Mouse (Mus musculus) hindbrain, embryonic 11.5 days (tissue): ENCODE results near the gene Hist1h3c. TPM values are rescaled to one million over a fixed set of nuclear protein-coding genes. Genes with fewer than 3 reads are reported as not detected.

Experiments used
- ATAC-seq: fragments of 200-750 bp; cut with Nextera tagmentation; 2 replicates; pipeline ENCODE4 v1.8.0; 2017; ENCODE audit warnings: mild to moderate bottlenecking, moderate TSS enrichment, moderate library complexity; ENCODE audit not compliant: low FRiP score
- DNase-seq: peaks from one replicate; pipeline ENCODE4 v3.0.0-alpha.2; 2015; ENCODE audit warnings: low spot score
- H3K27ac ChIP-seq: fragments of 300-500 bp; sonication (generic); 2 replicates; pipeline ENCODE4 v1.5.1; 2014; ENCODE audit warnings: mild to moderate bottlenecking, low read depth, low read length
- H3K27me3 ChIP-seq: fragments of 300-500 bp; sonication (generic); 2 replicates; pipeline ENCODE4 v1.6.1; 2014; ENCODE audit warnings: mild to moderate bottlenecking, low read length, moderate library complexity, mixed read lengths; ENCODE audit not compliant: control insufficient read depth, insufficient read depth
- H3K36me3 ChIP-seq: fragments of 300-500 bp; sonication (generic); 2 replicates; pipeline ENCODE4 v1.6.1; 2014; ENCODE audit warnings: mild to moderate bottlenecking, low read length, moderate library complexity, mixed read lengths; ENCODE audit not compliant: control insufficient read depth, insufficient read depth
- H3K4me1 ChIP-seq: fragments of 300-500 bp; sonication (generic); replicated peaks from 2 replicates; pipeline ENCODE4 v1.6.1; 2014; ENCODE audit warnings: low read length, mixed read lengths; ENCODE audit not compliant: control insufficient read depth, insufficient read depth
- H3K4me2 ChIP-seq: fragments of 300-500 bp; sonication (generic); replicated peaks from 2 replicates; pipeline ENCODE4 v1.6.1; 2014; ENCODE audit warnings: mild to moderate bottlenecking, low read depth, low read length
- H3K4me3 ChIP-seq: fragments of 300-500 bp; sonication (generic); 2 replicates; pipeline ENCODE4 v1.5.1; 2014; ENCODE audit warnings: low read depth, low read length
- H3K9ac ChIP-seq: fragments of 300-500 bp; sonication (generic); 2 replicates; pipeline ENCODE4 v1.6.1; 2014; ENCODE audit warnings: low read depth, low read length
- H3K9me3 ChIP-seq: fragments of 300-500 bp; sonication (generic); 2 replicates; pipeline ENCODE4 v1.6.1; 2016; ENCODE audit warnings: low read length; ENCODE audit not compliant: control insufficient read depth
- WGBS: fragments of 180-500 bp; shearing (Covaris S2); extraction: QIAGEN DNeasy Blood & Tissue Kit; methylation state at CpG from one replicate; pipeline ENCODE4 v1.1.7; 2014; 5-methylcytosine and 5-hydroxymethylcytosine counted together
- polyA plus RNA-seq: library from polyadenylated mRNA; unstranded; fragments of >200 nt; fragmentation: Nextera tagmentation; extraction: Ambion mirVana; gene quantifications from 2 replicates; pipeline ENCODE4 v1.2.1, GENCODE M21; 2014

Gene Hist1h3c
- polyA plus RNA-seq, 1 experiment from 2014 or later: 10.7 TPM

DNA sequence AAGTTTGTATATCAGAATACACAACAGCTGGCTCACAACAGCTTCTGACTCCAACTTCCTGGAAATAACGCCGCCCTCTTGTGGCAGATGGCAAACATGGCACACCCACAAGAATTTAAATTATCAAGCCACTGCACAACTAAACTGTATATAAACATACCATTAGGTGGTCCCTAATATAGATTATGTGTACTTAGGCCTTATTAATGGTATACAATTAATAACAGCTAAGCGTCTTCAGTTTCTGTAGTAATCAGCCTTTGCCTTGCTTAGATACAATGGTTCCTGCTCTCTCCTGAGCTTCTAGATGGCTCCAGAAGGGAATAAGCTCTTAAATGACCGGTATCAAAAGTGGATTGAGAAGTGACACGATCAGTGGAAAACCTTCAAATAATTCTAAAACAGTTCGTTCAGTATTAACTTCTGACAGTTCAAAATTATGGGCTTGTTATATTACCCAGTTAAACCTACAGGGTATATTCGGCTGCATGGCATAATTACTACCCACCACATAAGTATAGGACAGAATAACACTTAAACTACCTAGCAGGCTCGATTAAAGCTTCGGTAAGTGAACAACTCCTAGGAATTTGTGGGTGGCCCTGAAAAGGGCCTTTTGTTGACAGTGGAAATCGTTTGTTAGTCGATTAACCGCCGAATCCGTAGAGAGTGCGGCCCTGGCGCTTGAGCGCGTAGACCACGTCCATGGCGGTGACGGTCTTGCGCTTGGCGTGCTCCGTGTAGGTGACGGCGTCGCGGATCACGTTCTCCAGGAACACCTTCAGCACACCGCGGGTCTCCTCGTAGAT lies 47.7 kb downstream of the Hist1h3c start:
- H3K9ac ChIP-seq: peak overlapping the region; percentile 56
- WGBS: 1% methylated on average over 21 of the region's 32 CpGs
- H3K4me3 ChIP-seq: peak overlapping the region; percentile 42
- H3K27me3 ChIP-seq: no peaks in the 10 kb centered on the region
- no peaks in the 10 kb centered on the region for H3K4me1 ChIP-seq
- H3K36me3 ChIP-seq: no peaks in the 10 kb centered on the region
- H3K27ac ChIP-seq: peak overlapping the region; percentile 71
- ATAC-seq: peak; percentile 87
- peak; percentile 82 for DNase-seq
- peak overlapping the region; percentile 49 for H3K4me2 ChIP-seq
- no peaks in the 10 kb centered on the region for H3K9me3 ChIP-seq

DNA sequence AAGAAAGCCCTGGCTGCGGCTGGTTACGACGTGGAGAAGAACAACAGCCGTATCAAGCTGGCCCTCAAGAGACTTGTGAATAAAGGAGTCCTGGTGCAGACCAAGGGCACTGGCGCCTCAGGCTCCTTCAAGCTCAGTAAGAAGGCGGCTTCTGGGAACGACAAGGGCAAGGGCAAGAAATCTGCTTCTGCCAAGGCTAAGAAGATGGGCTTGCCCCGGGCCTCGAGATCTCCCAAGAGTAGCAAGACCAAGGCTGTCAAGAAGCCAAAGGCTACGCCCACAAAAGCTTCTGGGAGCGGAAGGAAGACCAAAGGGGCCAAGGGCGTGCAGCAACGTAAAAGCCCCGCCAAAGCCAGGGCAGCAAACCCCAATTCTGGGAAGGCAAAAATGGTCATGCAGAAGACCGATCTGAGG lies 49.3 kb downstream of the Hist1h3c start:
- Histone ChIP-seq H3K27me3 (no peaks in the 10 kb centered on the region), H3K27ac (no peak overlapping the region), H3K9me3 (no peaks in the 10 kb centered on the region), H3K9ac (no peak overlapping the region), H3K36me3 (no peaks in the 10 kb centered on the region), H3K4me3 (no peak overlapping the region), H3K4me2 (no peak overlapping the region), H3K4me1 (no peaks in the 10 kb centered on the region)
- DNase-seq (no peak), ATAC-seq (no peak)
- 63% methylated on average over 13 of the region's 15 CpGs for WGBS

DNA sequence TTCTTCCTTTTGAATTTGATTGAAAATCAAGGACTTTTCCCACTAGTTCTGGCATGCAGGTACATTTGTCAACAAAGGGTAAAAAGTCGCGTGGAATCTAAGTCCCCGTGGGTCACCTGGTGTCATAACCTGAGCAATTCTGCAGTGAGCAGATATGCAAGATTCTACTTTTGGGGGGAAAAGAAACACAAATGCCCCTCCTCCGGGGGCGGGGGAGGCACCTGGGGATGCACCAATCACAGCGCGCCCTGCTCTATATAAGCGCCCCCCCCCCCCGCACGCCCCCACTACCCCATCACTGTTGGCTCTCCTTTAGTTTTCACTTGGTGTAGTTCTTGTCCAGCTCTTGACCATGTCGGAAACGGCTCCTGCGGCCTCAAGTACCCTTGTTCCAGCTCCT lies 49.9 kb downstream of the Hist1h3c start, which contains the start of gene Hist1h1t:
Gene Hist1h1t (plus strand): TSS at position 301 of the 400 bp plus-strand sequence.
- WGBS: 48% methylated on average over 13 of the region's 13 CpGs
- Histone ChIP-seq H3K27me3 (no peaks in the 10 kb centered on the region), H3K27ac (no peak within 1 kb of the TSS), H3K9me3 (no peaks in the 10 kb centered on the region), H3K4me2 (no peak within 1 kb of the TSS), H3K9ac (no peak within 1 kb of the TSS), H3K4me1 (no peaks in the 10 kb centered on the region), H3K36me3 (no peaks in the 10 kb centered on the region), H3K4me3 (no peak within 1 kb of the TSS)
- no peak for ATAC-seq
- DNase-seq: no peak

Other genes starting within 250 kb of the Hist1h3c start
- 4.7 TPM in 2 replicates for gene Hist1h4h, start 214.6 kb downstream of the Hist1h3c start, polyA plus RNA-seq
- 3.6 and 8.4 TPM in 2 replicates for gene Hist1h2af, start 211.7 kb downstream of the Hist1h3c start, polyA plus RNA-seq
- 3.7 and 4.8 TPM in 2 replicates for gene Hist1h3g, start 210.2 kb downstream of the Hist1h3c start, polyA plus RNA-seq
- 0.60 and 0.89 TPM in 2 replicates for gene Hist1h2bh, start 202.2 kb downstream of the Hist1h3c start, polyA plus RNA-seq
- 1.0 and 1.1 TPM in 2 replicates for gene Hist1h3f, start 201.6 kb downstream of the Hist1h3c start, polyA plus RNA-seq
- 0.56 and 0.80 TPM in 2 replicates for gene Hist1h4f, start 194.0 kb downstream of the Hist1h3c start, polyA plus RNA-seq
- 0.56 and 0.57 TPM in 2 replicates for gene Hist1h1d, start 192.3 kb downstream of the Hist1h3c start, polyA plus RNA-seq
- gene Hist1h3e, start 183.2 kb downstream of the Hist1h3c start, polyA plus RNA-seq: 6.7 and 6.9 TPM in 2 replicates
- 70.9 and 82.9 TPM in 2 replicates for gene Hist1h2ae, start 174.4 kb downstream of the Hist1h3c start, polyA plus RNA-seq
- gene Hist1h2bg, start 174.2 kb downstream of the Hist1h3c start, polyA plus RNA-seq: 3.2 and 4.8 TPM in 2 replicates
- gene Hist1h2bf, start 171.4 kb downstream of the Hist1h3c start, polyA plus RNA-seq: 1.5 and 3.7 TPM in 2 replicates
- gene Hist1h2ad, start 171.2 kb downstream of the Hist1h3c start, polyA plus RNA-seq: 1.0 and 2.9 TPM in 2 replicates
- 7.2 and 8.3 TPM in 2 replicates for gene Hist1h3d, start 169.8 kb downstream of the Hist1h3c start, polyA plus RNA-seq
- 95.0 and 95.9 TPM in 2 replicates for gene Hist1h4d, start 164.0 kb downstream of the Hist1h3c start, polyA plus RNA-seq
- gene Hist1h2be, start 124.5 kb downstream of the Hist1h3c start, polyA plus RNA-seq: 1.8 and 2.2 TPM in 2 replicates
- 19.7 and 23.7 TPM in 2 replicates for gene Hist1h1e, start 123.0 kb downstream of the Hist1h3c start, polyA plus RNA-seq
- 0.79 and 0.84 TPM in 2 replicates for gene Hist1h2ac, start 61.7 kb downstream of the Hist1h3c start, polyA plus RNA-seq
- 21.0 and 26.1 TPM in 2 replicates for gene Hist1h2bc, start 61.4 kb downstream of the Hist1h3c start, polyA plus RNA-seq
- gene Hist1h1t, start 49.8 kb downstream of the Hist1h3c start, polyA plus RNA-seq: 0.17 TPM in 1 of 2 replicates, not detected in the other
- 4.5 and 4.9 TPM in 2 replicates for gene Hist1h4c, start 47.1 kb downstream of the Hist1h3c start, polyA plus RNA-seq
- 3.4 and 4.2 TPM in 2 replicates for gene Hfe, start 34.7 kb downstream of the Hist1h3c start, polyA plus RNA-seq
- 14.9 and 16.7 TPM in 2 replicates for gene Hist1h1c, start 6.8 kb downstream of the Hist1h3c start, polyA plus RNA-seq
- gene Hist1h2bb, start 1.1 kb upstream of the Hist1h3c start, polyA plus RNA-seq: 1.4 and 3.0 TPM in 2 replicates
- gene Hist1h2ab, start 5.5 kb upstream of the Hist1h3c start, polyA plus RNA-seq: 42.5 and 50.0 TPM in 2 replicates
- gene Hist1h3b, start 6.7 kb upstream of the Hist1h3c start, polyA plus RNA-seq: 6.5 and 10.7 TPM in 2 replicates
- gene Hist1h4b, start 11.4 kb upstream of the Hist1h3c start, polyA plus RNA-seq: 3.6 and 4.8 TPM in 2 replicates
- 0.32 TPM in 1 of 2 replicates, not detected in the other for gene Hist1h4a, start 15.6 kb upstream of the Hist1h3c start, polyA plus RNA-seq
- 3.4 and 5.3 TPM in 2 replicates for gene Hist1h3a, start 16.8 kb upstream of the Hist1h3c start, polyA plus RNA-seq
- gene Hist1h1a, start 18.1 kb upstream of the Hist1h3c start, polyA plus RNA-seq: 2.4 and 3.7 TPM in 2 replicates
- gene Trim38, start 24.3 kb upstream of the Hist1h3c start, polyA plus RNA-seq: not detected in 2 replicates
- not detected in 2 replicates for gene Slc17a2, start 61.4 kb upstream of the Hist1h3c start, polyA plus RNA-seq
- gene Slc17a3, start 93.8 kb upstream of the Hist1h3c start, polyA plus RNA-seq: not detected in 2 replicates
- not detected in 2 replicates for gene Slc17a1, start 122.1 kb upstream of the Hist1h3c start, polyA plus RNA-seq
- not detected in 2 replicates for gene Slc17a4, start 169.4 kb upstream of the Hist1h3c start, polyA plus RNA-seq
- gene Hist1h2ba, start 188.6 kb upstream of the Hist1h3c start, polyA plus RNA-seq: not detected in 2 replicates
- not detected in 2 replicates for gene Hist1h2aa, start 188.9 kb upstream of the Hist1h3c start, polyA plus RNA-seq
- 0.15 and 0.35 TPM in 2 replicates for gene Scgn, start 245.6 kb upstream of the Hist1h3c start, polyA plus RNA-seq